Mouse (Mus musculus): ENCODE data around the gene Gbx2.

GRCm38 (mm10) chr1:89895801-89896200 lies 35.2 kb downstream of the Gbx2 start:
- TF ChIP-seq POLR2A (IDR thresholded peaks at IDR 0.05; ENCODE audit: borderline replicate concordance, extremely low read depth, low read depth, low read length) (no peak), CTCF (IDR thresholded peaks at IDR 0.05; ENCODE audit: insufficient read depth, low read length) (no peak)
